23 mouse cellular contexts compared by ENCODE assay signal in genomic region chr8:12635366-12635765, GRCm38 (mm10). TPM values are rescaled to one million over a fixed set of nuclear protein-coding genes. Genes with fewer than 3 reads are reported as not detected.
DNase-seq lines count a peak whose midpoint lies in the region; ATAC-seq and TF ChIP-seq lines count a peak whose summit lies in the region.
"Had no signal": no experiment of that assay in that cellular context is flagged by ENCODE, and none has a peak within 500 bp of the region (broad histone marks: within the 10 kb centered on the region; RNA-seq: fewer than 3 reads in every experiment).

No protein-coding gene starts in this region.

- H3K27ac ChIP-seq in forebrain, embryonic 15.5 days (replicated peaks): no peak overlapping the region
- H3K27ac ChIP-seq in forebrain, embryonic 12.5 days: no peak overlapping the region
- H3K27ac ChIP-seq in ES-E14 (ENCODE audit: insufficient read depth, low read depth, low read length, poor library complexity, severe bottlenecking): peak overlapping the region; percentile 75
- H3K27ac ChIP-seq: embryonic facial prominence, embryonic 15.5 days; heart, adult 2 months; heart, embryonic 15.5 days; hindbrain, embryonic 10.5 days; hindbrain, embryonic 14.5 days; intestine, embryonic 15.5 days had no signal

- H3K9me3 ChIP-seq in forebrain, embryonic 15.5 days: no peaks in the 10 kb centered on the region
- no peaks in the 10 kb centered on the region for H3K9me3 ChIP-seq in forebrain, embryonic 12.5 days
- no peaks in the 10 kb centered on the region for H3K9me3 ChIP-seq in ES-E14 (ENCODE audit: control insufficient read depth, insufficient read depth, low read depth, low read length)
- H3K9me3 ChIP-seq: embryonic facial prominence, embryonic 15.5 days; heart, embryonic 15.5 days; hindbrain, embryonic 10.5 days; intestine, embryonic 15.5 days had no signal

- H3K4me3 ChIP-seq in forebrain, embryonic 15.5 days: no peak overlapping the region
- no peak overlapping the region for H3K4me3 ChIP-seq in forebrain, embryonic 12.5 days (replicated peaks)
- no peak overlapping the region for H3K4me3 ChIP-seq in ES-E14 (ENCODE audit: insufficient read depth in 1 of 2, low read depth in 1 of 2, low read length in 2 of 2, poor library complexity in 1 of 2, severe bottlenecking in 1 of 2)
- H3K4me3 ChIP-seq: embryonic facial prominence, embryonic 15.5 days; erythroblast, embryonic 14.5 days; heart, adult 2 months; heart, embryonic 15.5 days; hindbrain, embryonic 10.5 days; intestine, embryonic 15.5 days had no signal

- no peak overlapping the region for H3K9ac ChIP-seq in forebrain, embryonic 15.5 days (replicated peaks)
- no peak overlapping the region for H3K9ac ChIP-seq in forebrain, embryonic 12.5 days
- H3K9ac ChIP-seq in ES-E14 (ENCODE audit: insufficient read depth, low read depth, low read length, poor library complexity, severe bottlenecking): no peak overlapping the region
- H3K9ac ChIP-seq: embryonic facial prominence, embryonic 15.5 days; heart, embryonic 15.5 days; hindbrain, embryonic 14.5 days; intestine, embryonic 15.5 days had no signal

- no peaks in the 10 kb centered on the region for H3K4me1 ChIP-seq in forebrain, embryonic 15.5 days
- H3K4me1 ChIP-seq in forebrain, embryonic 12.5 days: no peaks in the 10 kb centered on the region
- no peaks in the 10 kb centered on the region for H3K4me1 ChIP-seq in ES-E14 (ENCODE audit: control insufficient read depth in 2 of 2, insufficient read depth in 2 of 2, low read length in 2 of 2, poor library complexity in 1 of 2)
- H3K4me1 ChIP-seq: embryonic facial prominence, embryonic 15.5 days; heart, embryonic 15.5 days; hindbrain, embryonic 10.5 days; intestine, embryonic 15.5 days had no signal

- H3K4me2 ChIP-seq in forebrain, embryonic 15.5 days (replicated peaks): no peak overlapping the region
- no peak overlapping the region for H3K4me2 ChIP-seq in forebrain, embryonic 12.5 days
- H3K4me2 ChIP-seq: embryonic facial prominence, embryonic 15.5 days; heart, embryonic 11.5 days; heart, embryonic 15.5 days; hindbrain, embryonic 14.5 days; intestine, embryonic 15.5 days had no signal

- peak; percentile 27 for DNase-seq in layer of hippocampus, adult 11-12 months (ENCODE audit: low spot score)
- DNase-seq in layer of hippocampus, postnatal 25 days (ENCODE audit: extremely low spot score in 1 of 2, low spot score in 1 of 2): no peak
- DNase-seq in ES-E14 (ENCODE audit: low read depth, low spot score): no peak
- peak; percentile 29 for DNase-seq in telencephalon, adult 2 months (ENCODE audit: low read depth, low spot score)
- DNase-seq in gastrocnemius, postnatal 10 days: no peak
- DNase-seq: adrenal gland, adult 8-10 months; adrenal gland, postnatal 36 days; cerebellum, adult 11 months; cerebellum, adult 8-10 months; cerebellum, postnatal 14 days; embryo, embryonic 11 days; gastrocnemius, postnatal 14 days; heart, adult 2 months; heart, postnatal 14 days had no signal

- WGBS in forebrain, embryonic 15.5 days: 79% methylated on average over 2 of the region's 2 CpGs
- 88% methylated on average over 2 of the region's 2 CpGs for WGBS in forebrain, embryonic 12.5 days

- peak; percentile 26; the same call in 1 of the 2 replicates for ATAC-seq in forebrain, embryonic 15.5 days (replicated peaks)
- ATAC-seq in forebrain, embryonic 12.5 days (ENCODE audit: low FRiP score): no peak
- ATAC-seq: intestine, embryonic 15.5 days had no signal

- no peaks in the 10 kb centered on the region for H3K27me3 ChIP-seq in forebrain, embryonic 15.5 days
- H3K27me3 ChIP-seq in forebrain, embryonic 12.5 days: no peaks in the 10 kb centered on the region
- H3K27me3 ChIP-seq: embryonic facial prominence, embryonic 15.5 days; heart, embryonic 15.5 days; intestine, embryonic 15.5 days had no signal

- in situ Hi-C loops in ES-E14 (cut with MboI; ENCODE audit: low sequenced_read_pairs in 2 of 2, unreplicated experiment in 2 of 2): no loop called here

- peaks cover 52% of the 10 kb centered on the region for H3K36me3 ChIP-seq in forebrain, embryonic 15.5 days
- peaks cover 81% of the 10 kb centered on the region for H3K36me3 ChIP-seq in forebrain, embryonic 12.5 days (replicated peaks)
- H3K36me3 ChIP-seq in ES-E14 (ENCODE audit: control insufficient read depth, insufficient read depth, low read length, poor library complexity, severe bottlenecking): peaks cover 4% of the 10 kb centered on the region; the same call in 1 of the 2 replicates

TF ChIP-seq in ES-E14, 5 proteins besides CTCF, POLR2A, EP300 and RAD21:
- TF ChIP-seq ZC3H11A (IDR thresholded peaks at IDR 0.05; ENCODE audit: borderline replicate concordance, low read depth, low read length): no peak
- no peak for TF ChIP-seq CHD2 (IDR thresholded peaks at IDR 0.05; ENCODE audit: low read depth, low read length)
- TF ChIP-seq ZNF384 (IDR thresholded peaks at IDR 0.05; ENCODE audit: low read depth, low read length): no peak
- no peak for TF ChIP-seq MAFK (IDR thresholded peaks at IDR 0.05; ENCODE audit: insufficient read depth, low read depth, low read length)
- TF ChIP-seq HCFC1 (IDR thresholded peaks at IDR 0.05; ENCODE audit: borderline replicate concordance, insufficient read depth, low read length): no peak

RNA-seq across cellular contexts. Expression of gene Tubgcp3, which starts 36.7 kb away (rescaled TPM):
- 42.4 and 45.3 TPM in 2 replicates for polyA plus RNA-seq in forebrain, embryonic 15.5 days (2015; fragmentation: Nextera tagmentation; extraction: Ambion mirVana)
- 59.0 and 62.2 TPM in 2 replicates for polyA plus RNA-seq in forebrain, embryonic 12.5 days (2016; fragmentation: Nextera tagmentation; extraction: Ambion mirVana)
- total RNA-seq in layer of hippocampus, postnatal 25 days (2021): 10 to 100 TPM; 32.0 to 33.6 TPM
- total RNA-seq in ES-E14 (2012; rRNA removed): 24.5 and 26.3 TPM in 2 replicates
- total RNA-seq in gastrocnemius, postnatal 10 days (2021): 10 to 100 TPM; 10.6 to 13.9 TPM

Comparison
In these comparisons a context has a peak if more than half of its experiments do, and no peak if none do; other contexts are left out.
1. DNase-seq: peak in layer of hippocampus, adult 11-12 months (single experiment) and telencephalon, adult 2 months (single experiment); none in layer of hippocampus, postnatal 25 days (0 of 2), ES-E14 (single experiment) and gastrocnemius, postnatal 10 days (single experiment).